Mouse (Mus musculus) limb, embryonic 14.5 days (tissue): ENCODE measurements around the gene Ube2g1. TPM values are rescaled to one million over a fixed set of nuclear protein-coding genes. Genes with fewer than 3 reads are reported as not detected.

ENCODE experiments used
- ATAC-seq: fragments of 200-750 bp; cut with Nextera tagmentation; 2 replicates; pipeline ENCODE4 v1.8.0; 2017; ENCODE audit warnings: low read depth, moderate number of reproducible peaks, moderate TSS enrichment; ENCODE audit not compliant: low FRiP score
- DNase-seq: peaks from one replicate; pipeline ENCODE4 v3.0.0-alpha.2; 2015; ENCODE audit warnings: low spot score
- H3K27ac ChIP-seq: fragments of 300-500 bp; sonication (generic); replicated peaks from 2 replicates; pipeline ENCODE4 v1.5.1; 2014; ENCODE audit warnings: low read depth, mild to moderate bottlenecking, low read length, moderate library complexity, mixed read lengths
- H3K27me3 ChIP-seq: fragments of 300-500 bp; sonication (generic); 2 replicates; pipeline ENCODE4 v1.6.1; 2014; ENCODE audit warnings: low read length, mixed read lengths; ENCODE audit not compliant: control insufficient read depth, insufficient read depth
- H3K36me3 ChIP-seq: fragments of 300-500 bp; sonication (generic); 2 replicates; pipeline ENCODE4 v1.6.1; 2014; ENCODE audit warnings: mild to moderate bottlenecking, low read length, moderate library complexity, mixed read lengths; ENCODE audit not compliant: control insufficient read depth, insufficient read depth
- H3K4me1 ChIP-seq: fragments of 300-500 bp; sonication (generic); 2 replicates; pipeline ENCODE4 v1.6.1; 2014; ENCODE audit warnings: antibody characterized with exemption, low read length, mixed read lengths; ENCODE audit not compliant: control insufficient read depth, insufficient read depth
- H3K4me2 ChIP-seq: fragments of 300-500 bp; sonication (generic); replicated peaks from 2 replicates; pipeline ENCODE4 v1.6.1; 2014; ENCODE audit warnings: low read depth, mild to moderate bottlenecking, low read length, moderate library complexity; ENCODE audit not compliant: severe bottlenecking
- H3K4me3 ChIP-seq: fragments of 300-500 bp; sonication (generic); replicated peaks from 2 replicates; pipeline ENCODE4 v1.5.1; 2014; ENCODE audit warnings: low read length
- H3K9ac ChIP-seq: fragments of 300-500 bp; sonication (generic); 2 replicates; pipeline ENCODE4 v1.6.1; 2014; ENCODE audit warnings: mild to moderate bottlenecking, low read depth, low read length, moderate library complexity; ENCODE audit not compliant: severe bottlenecking
- H3K9me3 ChIP-seq: fragments of 300-500 bp; sonication (generic); 2 replicates; pipeline ENCODE4 v1.6.1; 2016; ENCODE audit warnings: low read length; ENCODE audit not compliant: control insufficient read depth
- POLR2A ChIP-seq: fragments of 200-500 bp; IDR thresholded peaks from 2 replicates; pipeline ENCODE4 v1.8.0; 2012; ENCODE audit warnings: inconsistent platforms, mild to moderate bottlenecking, moderate library complexity, borderline replicate concordance; ENCODE audit not compliant: insufficient read depth, insufficient read length; ENCODE audit errors: extremely low read depth
- WGBS: fragments of 180-500 bp; shearing (Covaris S2); extraction: QIAGEN DNeasy Blood & Tissue Kit; methylation state at CpG from one replicate; pipeline ENCODE4 v1.1.7; 2014; 5-methylcytosine and 5-hydroxymethylcytosine counted together
- microRNA-seq: library from miRNA; unstranded; fragments of <30 nt; microRNA quantifications from one replicate; pipeline ENCODE4, GENCODE M21; 2016
- polyA plus RNA-seq, 2 experiments: library from polyadenylated mRNA; depleted of rRNA in 1 of 2; stranded (reverse) in 1 of 2; unstranded in 1 of 2; fragments of >200 nt; fragmentation: Nextera tagmentation in 1 of 2; extraction: Ambion mirVana in 1 of 2; gene quantifications; 2 replicates each; pipeline versions ENCODE4 v1.2.1 to v1.2.3; 2012 to 2014

Gene Ube2g1
- polyA plus RNA-seq, 2 experiments = 30.4 to 69.7 TPM

GRCm38 (mm10) chr11:72734840-72735518 is 127.9 kb downstream of the Ube2g1 start:
- Histone ChIP-seq H3K9ac (no peak overlapping the region), H3K36me3 (peaks cover 58% of the 10 kb centered on the region), H3K27ac (no peak overlapping the region), H3K27me3 (no peaks in the 10 kb centered on the region), H3K4me1 (no peaks in the 10 kb centered on the region), H3K4me2 (no peak overlapping the region), H3K4me3 (no peak overlapping the region), H3K9me3 (no peaks in the 10 kb centered on the region)
- no peak for TF ChIP-seq POLR2A
- no peak for ATAC-seq
- DNase-seq = no peak
- WGBS = 82% methylated on average over 4 of the region's 4 CpGs

GRCm38 (mm10) chr11:72735519-72735860 is 128.4 kb downstream of the Ube2g1 start:
- H3K27me3 ChIP-seq = no peaks in the 10 kb centered on the region
- no peaks in the 10 kb centered on the region for H3K9me3 ChIP-seq
- H3K27ac ChIP-seq = no peak overlapping the region
- H3K4me3 ChIP-seq = no peak overlapping the region
- peaks cover 58% of the 10 kb centered on the region for H3K36me3 ChIP-seq
- DNase-seq = no peak
- TF ChIP-seq POLR2A = no peak
- ATAC-seq = no peak
- H3K4me2 ChIP-seq = no peak overlapping the region
- 88% methylated on average over 2 of the region's 2 CpGs for WGBS
- H3K9ac ChIP-seq = no peak overlapping the region
- H3K4me1 ChIP-seq = no peaks in the 10 kb centered on the region

Small RNAs within 50 kb of the gene (microRNA-seq; reads per million reads assigned to microRNA genes)
- gene Gm25678 = not detected

Other genes with a start within 250 kb of the Ube2g1 start
- gene Tekt1, start 244.8 kb upstream of the Ube2g1 start, polyA plus RNA-seq (2012; rRNA removed) = 0.87 and 1.3 TPM in 2 replicates
- gene Tekt1, start 244.8 kb upstream of the Ube2g1 start, polyA plus RNA-seq (2014; fragmentation: Nextera tagmentation; extraction: Ambion mirVana) = 1.5 and 2.2 TPM in 2 replicates
- gene Smtnl2, start 195.6 kb upstream of the Ube2g1 start, polyA plus RNA-seq (2012; rRNA removed) = 23.9 and 24.2 TPM in 2 replicates
- 31.9 and 33.2 TPM in 2 replicates for gene Smtnl2, start 195.6 kb upstream of the Ube2g1 start, polyA plus RNA-seq (2014; fragmentation: Nextera tagmentation; extraction: Ambion mirVana)
- 4.6 and 4.9 TPM in 2 replicates for gene Ggt6, start 171.8 kb upstream of the Ube2g1 start, polyA plus RNA-seq (2012; rRNA removed)
- gene Ggt6, start 171.8 kb upstream of the Ube2g1 start, polyA plus RNA-seq (2014; fragmentation: Nextera tagmentation; extraction: Ambion mirVana) = 4.8 and 5.9 TPM in 2 replicates
- gene Mybbp1a, start 165.9 kb upstream of the Ube2g1 start, polyA plus RNA-seq (2012; rRNA removed) = 103 and 110 TPM in 2 replicates
- gene Mybbp1a, start 165.9 kb upstream of the Ube2g1 start, polyA plus RNA-seq (2014; fragmentation: Nextera tagmentation; extraction: Ambion mirVana) = 123 and 127 TPM in 2 replicates
- gene Spns2, start 117.4 kb upstream of the Ube2g1 start, polyA plus RNA-seq (2012; rRNA removed) = 15.9 and 16.6 TPM in 2 replicates
- gene Spns2, start 117.4 kb upstream of the Ube2g1 start, polyA plus RNA-seq (2014; fragmentation: Nextera tagmentation; extraction: Ambion mirVana) = 5.9 and 6.3 TPM in 2 replicates
- gene Spns3, start 56.8 kb upstream of the Ube2g1 start, polyA plus RNA-seq (2012; rRNA removed) = 0.41 and 0.50 TPM in 2 replicates
- gene Spns3, start 56.8 kb upstream of the Ube2g1 start, polyA plus RNA-seq (2014; fragmentation: Nextera tagmentation; extraction: Ambion mirVana) = 0.62 and 0.68 TPM in 2 replicates
- 33.4 and 36.4 TPM in 2 replicates for gene Ankfy1, start 82.7 kb downstream of the Ube2g1 start, polyA plus RNA-seq (2012; rRNA removed)
- 29.0 and 33.1 TPM in 2 replicates for gene Ankfy1, start 82.7 kb downstream of the Ube2g1 start, polyA plus RNA-seq (2014; fragmentation: Nextera tagmentation; extraction: Ambion mirVana)
- 4.5 and 5.2 TPM in 2 replicates for gene Cyb5d2, start 188.9 kb downstream of the Ube2g1 start, polyA plus RNA-seq (2012; rRNA removed)
- gene Cyb5d2, start 188.9 kb downstream of the Ube2g1 start, polyA plus RNA-seq (2014; fragmentation: Nextera tagmentation; extraction: Ambion mirVana) = 3.0 and 5.0 TPM in 2 replicates
- gene Zzef1, start 188.9 kb downstream of the Ube2g1 start, polyA plus RNA-seq (2012; rRNA removed) = 22.5 and 25.5 TPM in 2 replicates
- 12.8 and 13.5 TPM in 2 replicates for gene Zzef1, start 188.9 kb downstream of the Ube2g1 start, polyA plus RNA-seq (2014; fragmentation: Nextera tagmentation; extraction: Ambion mirVana)